In the genomic region with DNA sequence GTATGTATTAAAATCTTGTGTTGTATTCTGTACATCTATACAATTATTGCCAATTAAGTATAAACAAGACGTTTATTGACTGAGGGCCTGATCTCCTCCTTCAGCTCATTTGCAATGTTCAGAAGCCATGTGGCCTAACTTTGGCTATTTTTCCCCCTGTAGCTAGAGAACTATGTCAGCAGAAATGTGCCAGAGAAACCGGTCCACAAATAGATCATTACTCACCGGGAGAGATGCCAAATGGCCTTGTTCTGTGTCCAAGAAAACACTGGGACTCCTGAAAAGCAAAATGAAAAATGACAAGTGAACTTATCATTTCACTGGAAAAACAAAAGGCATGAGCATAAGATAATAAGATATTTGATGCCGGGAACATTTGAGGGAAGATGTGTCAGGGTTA, we compare ENCODE assay signal across 11 mouse cellular contexts. TPM values are rescaled to one million over a fixed set of nuclear protein-coding genes. Genes with fewer than 3 reads are reported as not detected.
DNase-seq lines count a peak whose midpoint lies in the region; ATAC-seq and TF ChIP-seq lines count a peak whose summit lies in the region.
"Had no signal": no experiment of that assay in that cellular context is flagged by ENCODE, and none has a peak within 500 bp of the region (broad histone marks: within the 10 kb centered on the region; RNA-seq: fewer than 3 reads in every experiment).

No protein-coding gene starts in this region.

- H3K9ac ChIP-seq in limb, embryonic 14.5 days (ENCODE audit: low read depth, low read length, severe bottlenecking), result no peak overlapping the region
- H3K9ac ChIP-seq in heart, embryonic 13.5 days, result no peak overlapping the region
- H3K9ac ChIP-seq in hindbrain, embryonic 16.5 days (ENCODE audit: low read depth, low read length), result no peak overlapping the region
- H3K9ac ChIP-seq: embryonic facial prominence, embryonic 15.5 days; liver, embryonic 13.5 days had no signal

- no peaks in the 10 kb centered on the region for H3K36me3 ChIP-seq in limb, embryonic 14.5 days (ENCODE audit: control insufficient read depth, insufficient read depth, low read length)
- no peaks in the 10 kb centered on the region for H3K36me3 ChIP-seq in limb, embryonic 10.5 days
- H3K36me3 ChIP-seq in heart, embryonic 13.5 days, result no peaks in the 10 kb centered on the region
- no peaks in the 10 kb centered on the region for H3K36me3 ChIP-seq in hindbrain, embryonic 16.5 days (ENCODE audit: control insufficient read depth, insufficient read depth, low read length)
- H3K36me3 ChIP-seq: embryonic facial prominence, embryonic 15.5 days; liver, embryonic 13.5 days had no signal

- no peaks in the 10 kb centered on the region for H3K4me1 ChIP-seq in limb, embryonic 14.5 days (ENCODE audit: control insufficient read depth, insufficient read depth, low read length)
- no peaks in the 10 kb centered on the region for H3K4me1 ChIP-seq in limb, embryonic 10.5 days
- H3K4me1 ChIP-seq in heart, embryonic 13.5 days, result peaks cover 18% of the 10 kb centered on the region
- H3K4me1 ChIP-seq in hindbrain, embryonic 16.5 days (ENCODE audit: control insufficient read depth, insufficient read depth, low read depth, low read length), result no peaks in the 10 kb centered on the region; the same call in 1 of the 2 replicates
- H3K4me1 ChIP-seq: embryonic facial prominence, embryonic 15.5 days; liver, embryonic 13.5 days had no signal

- peak; percentile 49 for DNase-seq in limb, embryonic 14.5 days (ENCODE audit: low spot score)
- DNase-seq in limb, embryonic 10.5 days (ENCODE audit: low spot score), result no peak
- peak; percentile 60 for DNase-seq in brain, embryonic 14.5 days (ENCODE audit: low read depth)
- peak; percentile 32 to 81 for DNase-seq in layer of hippocampus, postnatal 14 days (ENCODE audit: low spot score in 2 of 2)
- DNase-seq in skeletal muscle tissue, adult 2 months (ENCODE audit: low read depth, low spot score), result peak; percentile 64
- no peak for DNase-seq in embryo, embryonic 10.5 days (ENCODE audit: low spot score)
- DNase-seq: liver, embryonic 13.5 days had no signal

- H3K27me3 ChIP-seq in limb, embryonic 14.5 days (ENCODE audit: control insufficient read depth, insufficient read depth, low read length), result no peaks in the 10 kb centered on the region
- no peaks in the 10 kb centered on the region for H3K27me3 ChIP-seq in limb, embryonic 10.5 days (ENCODE audit: low read depth, poor library complexity, severe bottlenecking)
- no peaks in the 10 kb centered on the region for H3K27me3 ChIP-seq in heart, embryonic 13.5 days (replicated peaks)
- H3K27me3 ChIP-seq in hindbrain, embryonic 16.5 days (replicated peaks; ENCODE audit: control insufficient read depth, insufficient read depth, low read length), result no peaks in the 10 kb centered on the region
- H3K27me3 ChIP-seq: embryonic facial prominence, embryonic 15.5 days; liver, embryonic 13.5 days had no signal

- WGBS in limb, embryonic 14.5 days, result 71% methylated on average over 4 of the region's 4 CpGs
- 88% methylated on average over 4 of the region's 4 CpGs for WGBS in limb, embryonic 10.5 days
- WGBS in heart, embryonic 13.5 days, result 23% methylated on average over 4 of the region's 4 CpGs
- 50% methylated on average over 4 of the region's 4 CpGs for WGBS in hindbrain, embryonic 16.5 days

- H3K4me3 ChIP-seq in limb, embryonic 14.5 days (replicated peaks; ENCODE audit: low read length), result no peak overlapping the region
- no peak overlapping the region for H3K4me3 ChIP-seq in limb, embryonic 10.5 days
- H3K4me3 ChIP-seq in heart, embryonic 13.5 days, result no peak overlapping the region
- H3K4me3 ChIP-seq in hindbrain, embryonic 16.5 days (ENCODE audit: low read length), result no peak overlapping the region
- H3K4me3 ChIP-seq: embryonic facial prominence, embryonic 15.5 days; liver, embryonic 13.5 days had no signal

- no peak overlapping the region for H3K27ac ChIP-seq in limb, embryonic 14.5 days (replicated peaks; ENCODE audit: low read depth, low read length)
- no peak overlapping the region for H3K27ac ChIP-seq in limb, embryonic 10.5 days
- H3K27ac ChIP-seq in heart, embryonic 13.5 days (replicated peaks), result peak overlapping the region; percentile 81
- no peak overlapping the region for H3K27ac ChIP-seq in hindbrain, embryonic 16.5 days (ENCODE audit: low read depth, low read length)
- H3K27ac ChIP-seq: embryonic facial prominence, embryonic 15.5 days; liver, embryonic 13.5 days had no signal

- H3K9me3 ChIP-seq in limb, embryonic 14.5 days (ENCODE audit: control insufficient read depth, low read length), result no peaks in the 10 kb centered on the region
- H3K9me3 ChIP-seq in limb, embryonic 10.5 days (replicated peaks), result no peaks in the 10 kb centered on the region
- no peaks in the 10 kb centered on the region for H3K9me3 ChIP-seq in heart, embryonic 13.5 days
- no peaks in the 10 kb centered on the region for H3K9me3 ChIP-seq in hindbrain, embryonic 16.5 days (ENCODE audit: control insufficient read depth, low read length)
- H3K9me3 ChIP-seq: embryonic facial prominence, embryonic 15.5 days; liver, embryonic 13.5 days had no signal

- no peak for ATAC-seq in limb, embryonic 14.5 days (ENCODE audit: low FRiP score, low read depth)
- no peak for ATAC-seq in heart, embryonic 13.5 days (ENCODE audit: extremely low read depth, insufficient number of reproducible peaks, low FRiP score, low TSS enrichment)
- ATAC-seq in hindbrain, embryonic 16.5 days, result no peak

- no peak for TF ChIP-seq CTCF in brain, embryonic 14.5 days (IDR thresholded peaks at IDR 0.05; ENCODE audit: borderline replicate concordance, extremely low read depth, insufficient read depth, insufficient read length)

- no peak for TF ChIP-seq POLR2A in limb, embryonic 14.5 days (IDR thresholded peaks at IDR 0.05; ENCODE audit: borderline replicate concordance, extremely low read depth, insufficient read depth, insufficient read length)
- TF ChIP-seq POLR2A in brain, embryonic 14.5 days (IDR thresholded peaks at IDR 0.05; ENCODE audit: borderline replicate concordance, extremely low read depth, insufficient read depth, insufficient read length, poor library complexity, severe bottlenecking), result no peak

- H3K4me2 ChIP-seq in limb, embryonic 14.5 days (replicated peaks; ENCODE audit: low read depth, low read length, severe bottlenecking), result no peak overlapping the region
- no peak overlapping the region for H3K4me2 ChIP-seq in heart, embryonic 13.5 days
- no peak overlapping the region for H3K4me2 ChIP-seq in hindbrain, embryonic 16.5 days (ENCODE audit: low read length)
- H3K4me2 ChIP-seq: embryonic facial prominence, embryonic 15.5 days; liver, embryonic 13.5 days had no signal

RNA-seq across cellular contexts. Expression of a gene that starts 13.8 kb away (rescaled TPM):
- 2.8 and 3.2 TPM in 2 replicates for polyA plus RNA-seq in limb, embryonic 14.5 days (2012; rRNA removed)
- 5.0 and 6.3 TPM in 2 replicates for polyA plus RNA-seq in limb, embryonic 14.5 days (2014; fragmentation: Nextera tagmentation; extraction: Ambion mirVana)
- polyA plus RNA-seq in limb, embryonic 10.5 days (2016; fragmentation: Nextera tagmentation; extraction: Ambion mirVana), result 1.4 and 2.9 TPM in 2 replicates
- 22.5 and 33.5 TPM in 2 replicates for polyA plus RNA-seq in brain, embryonic 14.5 days (2012; rRNA removed)
- polyA plus RNA-seq in heart, embryonic 13.5 days (2015; fragmentation: Nextera tagmentation; extraction: Ambion mirVana), result 2.3 and 2.8 TPM in 2 replicates
- total RNA-seq in layer of hippocampus, postnatal 14 days (2021), result 10 to 100 TPM; 23.0 to 23.5 TPM
- polyA plus RNA-seq in hindbrain, embryonic 16.5 days (2015; fragmentation: Nextera tagmentation; extraction: Ambion mirVana), result 67.3 and 69.8 TPM in 2 replicates
- total RNA-seq: MEL had no signal

Comparison
In these comparisons a context has a peak if more than half of its experiments do, and no peak if none do; other contexts are left out.
1. DNase-seq: peak in limb, embryonic 14.5 days (single experiment), brain, embryonic 14.5 days (single experiment), layer of hippocampus, postnatal 14 days (2 of 2) and skeletal muscle tissue, adult 2 months (single experiment); none in limb, embryonic 10.5 days (single experiment) and embryo, embryonic 10.5 days (single experiment).